Comparison of ENCODE assay signal across 31 mouse cellular contexts in the genomic region with DNA sequence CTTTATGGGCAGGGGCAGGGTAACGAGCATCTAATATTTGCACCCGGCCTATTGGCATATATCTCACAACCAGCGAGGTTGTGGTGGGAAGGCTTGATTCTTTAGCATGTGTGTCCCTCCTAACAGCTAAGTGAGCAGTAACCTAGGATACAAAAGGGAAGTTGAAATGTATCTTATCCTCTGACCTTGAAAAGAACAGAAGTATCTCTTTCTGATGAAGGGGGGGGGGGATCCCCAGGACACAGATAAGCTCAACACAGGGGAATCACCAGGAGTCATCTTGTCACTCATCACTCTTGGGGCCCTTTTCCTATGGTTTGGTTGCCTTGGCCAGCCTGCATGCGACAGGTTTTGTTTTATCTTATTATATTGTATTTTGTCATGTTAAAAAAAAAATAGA.
DNase-seq lines count a peak whose midpoint lies in the region; ATAC-seq and TF ChIP-seq lines count a peak whose summit lies in the region.
"Had no signal": no experiment of that assay in that cellular context is flagged by ENCODE, and none has a peak within 500 bp of the region (broad histone marks: within the 10 kb centered on the region; RNA-seq: fewer than 3 reads in every experiment).

No protein-coding gene starts in this region.

- DNase-seq in retina, embryonic 14.5 days (ENCODE audit: low spot score) = peak; percentile 12
- DNase-seq in retina, postnatal 1 day = no peak
- DNase-seq in CH12.LX (ENCODE audit: extremely low read depth) = peak; percentile 85
- DNase-seq in induced T-regulatory cell, adult 2 months (ENCODE audit: low read depth) = peak; percentile 85
- DNase-seq in natural killer cell, adult 2 months (ENCODE audit: low spot score in 2 of 2) = no peak
- DNase-seq in right cerebral cortex, adult 2 months (ENCODE audit: low spot score in 2 of 2) = no peak
- DNase-seq: adrenal gland, postnatal 14 days; cerebellum, adult 11-12 months; cerebellum, postnatal 10 days; gastrocnemius, postnatal 10 days; heart, postnatal 14 days; kidney, adult 8-10 months; kidney, postnatal 10 days; liver, postnatal 0 days; lung, postnatal 4 days; right cerebral cortex, postnatal 25 days; spleen, adult 18-20 months; thymus, adult 2 months; thymus, postnatal 36 days had no signal

- dilution Hi-C loops in CH12.LX (cut with MboI; ENCODE audit: extremely low pct_ligation_motif_present, extremely low pct_unique_long_range_greater_than_20kb, low sequenced_read_pairs) = no loop called here

- WGBS in kidney, embryonic 15.5 days = 88% methylated on average over 4 of the region's 4 CpGs

- in situ Hi-C loops in CH12.LX (cut with MboI; ENCODE audit: low pct_ligation_motif_present, low pct_unique_long_range_greater_than_20kb, low sequenced_read_pairs) = no loop called here

- H3K79me2 ChIP-seq in CH12.LX (replicated peaks; ENCODE audit: control insufficient read depth, extremely low read depth, insufficient read depth, poor library complexity, severe bottlenecking) = no peaks in the 10 kb centered on the region

- peak overlapping the region in 1 of 3 experiments; percentile 5 for H3K4me3 ChIP-seq in CH12.LX (replicated peaks in 1 of 3; ENCODE audit: low read depth in 2 of 3, low read length in 2 of 3, poor library complexity in 1 of 3)
- no peak overlapping the region for H3K4me3 ChIP-seq in kidney, embryonic 15.5 days (replicated peaks)
- H3K4me3 ChIP-seq: embryonic facial prominence, embryonic 10.5 days; embryonic facial prominence, embryonic 15.5 days; forebrain, embryonic 12.5 days; limb, embryonic 12.5 days; liver, embryonic 12.5 days; midbrain, embryonic 12.5 days; myocyte; neural tube, embryonic 13.5 days had no signal

- ATAC-seq in kidney, embryonic 15.5 days (replicated peaks; ENCODE audit: low FRiP score) = no peak
- ATAC-seq: hindbrain, embryonic 16.5 days; intestine, embryonic 16.5 days had no signal

- no peak overlapping the region for H3K9ac ChIP-seq in CH12.LX (ENCODE audit: insufficient read depth, low read depth)
- H3K9ac ChIP-seq in kidney, embryonic 15.5 days = no peak overlapping the region
- H3K9ac ChIP-seq: embryonic facial prominence, embryonic 15.5 days; forebrain, embryonic 12.5 days; limb, embryonic 12.5 days; liver, embryonic 12.5 days; liver, postnatal 0 days; midbrain, embryonic 12.5 days; neural tube, embryonic 13.5 days had no signal

- peaks cover 5% of the 10 kb centered on the region for H3K9me3 ChIP-seq in CH12.LX (replicated peaks; ENCODE audit: low read length)
- no peaks in the 10 kb centered on the region for H3K9me3 ChIP-seq in kidney, embryonic 15.5 days (replicated peaks)
- H3K9me3 ChIP-seq: embryonic facial prominence, embryonic 10.5 days; embryonic facial prominence, embryonic 15.5 days; forebrain, embryonic 12.5 days; limb, embryonic 12.5 days; liver, embryonic 12.5 days; megakaryocyte, embryonic 14.5 days; midbrain, embryonic 12.5 days; neural tube, embryonic 13.5 days had no signal

- H3K4me2 ChIP-seq in CH12.LX (ENCODE audit: insufficient read depth, low read depth, poor library complexity, severe bottlenecking) = no peak overlapping the region
- no peak overlapping the region for H3K4me2 ChIP-seq in kidney, embryonic 15.5 days
- H3K4me2 ChIP-seq: embryonic facial prominence, embryonic 15.5 days; forebrain, embryonic 12.5 days; limb, embryonic 12.5 days; liver, embryonic 12.5 days; midbrain, embryonic 12.5 days; neural tube, embryonic 13.5 days had no signal

- no peaks in the 10 kb centered on the region for H3K36me3 ChIP-seq in CH12.LX (replicated peaks in 1 of 2; ENCODE audit: control insufficient read depth in 1 of 2, insufficient read depth in 1 of 2, low read length in 1 of 2)
- no peaks in the 10 kb centered on the region for H3K36me3 ChIP-seq in kidney, embryonic 15.5 days
- H3K36me3 ChIP-seq: embryonic facial prominence, embryonic 10.5 days; embryonic facial prominence, embryonic 15.5 days; forebrain, embryonic 12.5 days; limb, embryonic 12.5 days; liver, embryonic 12.5 days; midbrain, embryonic 12.5 days; neural tube, embryonic 13.5 days had no signal

- no peak for TF ChIP-seq POLR2A in CH12.LX (IDR thresholded peaks at IDR 0.05; ENCODE audit: low read depth, low read length)

- no peaks in the 10 kb centered on the region for H3K27me3 ChIP-seq in CH12.LX (replicated peaks)
- no peaks in the 10 kb centered on the region for H3K27me3 ChIP-seq in kidney, embryonic 15.5 days
- H3K27me3 ChIP-seq: embryonic facial prominence, embryonic 15.5 days; forebrain, embryonic 12.5 days; limb, embryonic 12.5 days; liver, embryonic 12.5 days; megakaryocyte, embryonic 14.5 days; midbrain, embryonic 12.5 days; neural tube, embryonic 13.5 days had no signal

- TF ChIP-seq RAD21 in CH12.LX (IDR thresholded peaks at IDR 0.05; ENCODE audit: low read depth, low read length) = peak; percentile 14

- H3K27ac ChIP-seq in CH12.LX (ENCODE audit: insufficient read depth, low read depth) = peak overlapping the region; percentile 32; the same call in 1 of the 2 replicates
- H3K27ac ChIP-seq in kidney, embryonic 15.5 days = no peak overlapping the region
- H3K27ac ChIP-seq: embryonic facial prominence, embryonic 15.5 days; forebrain, embryonic 12.5 days; limb, embryonic 12.5 days; liver, embryonic 12.5 days; midbrain, embryonic 12.5 days; neural tube, embryonic 13.5 days had no signal

- TF ChIP-seq EP300 in CH12.LX (IDR thresholded peaks at IDR 0.05; ENCODE audit: low read length) = peak; percentile 87

- TF ChIP-seq CTCF in CH12.LX (conservative IDR thresholded peaks at IDR 0.05 in 1 of 2, IDR thresholded peaks at IDR 0.05 in 1 of 2; ENCODE audit: low read depth in 2 of 2, low read length in 2 of 2) = no peak

- H3K4me1 ChIP-seq in CH12.LX (ENCODE audit: control insufficient read depth in 1 of 2, insufficient read depth in 2 of 2) = peaks cover 12 to 34% of the 10 kb centered on the region in 2 experiments
- H3K4me1 ChIP-seq in kidney, embryonic 15.5 days = peaks cover 6% of the 10 kb centered on the region

TF ChIP-seq in CH12.LX, 34 proteins besides CTCF, POLR2A, EP300 and RAD21:
- peak; percentile 69 for TF ChIP-seq CHD2 (IDR thresholded peaks at IDR 0.05; ENCODE audit: low read length)
- peak; percentile 86 for TF ChIP-seq ETS1 (conservative IDR thresholded peaks at IDR 0.05; ENCODE audit: low read depth, low read length)
- TF ChIP-seq MEF2A (IDR thresholded peaks at IDR 0.05; ENCODE audit: borderline replicate concordance, low read depth, low read length) = peak; percentile 87
- TF ChIP-seq JUN (IDR thresholded peaks at IDR 0.05; ENCODE audit: insufficient read depth, low read depth, low read length) = no peak
- 0 out of 2 replicates have a peak, but pooled peaks have one; percentile 26 for TF ChIP-seq NELFE (IDR thresholded peaks at IDR 0.05; ENCODE audit: low read depth, low read length)
- no peak for TF ChIP-seq ZC3H11A (IDR thresholded peaks at IDR 0.05; ENCODE audit: low read depth, low read length)
- TF ChIP-seq MAZ (IDR thresholded peaks at IDR 0.05; ENCODE audit: low read depth, low read length) = peak; percentile 91
- peak; percentile 80 for TF ChIP-seq IRF4 (IDR thresholded peaks at IDR 0.05; ENCODE audit: low read depth, low read length)
- no peak for TF ChIP-seq UBTF (IDR thresholded peaks at IDR 0.05; ENCODE audit: low read depth, low read length)
- TF ChIP-seq MYC (IDR thresholded peaks at IDR 0.05; ENCODE audit: low read depth, low read length) = no peak
- peak; percentile 62; the same call in 1 of the 2 replicates for TF ChIP-seq TCF12 (IDR thresholded peaks at IDR 0.05; ENCODE audit: low read depth, low read length)
- peak; percentile 86 for TF ChIP-seq BHLHE40 (IDR thresholded peaks at IDR 0.05; ENCODE audit: low read depth, low read length)
- TF ChIP-seq MAX (IDR thresholded peaks at IDR 0.05; ENCODE audit: low read length) = 0 out of 2 replicates have a peak, but pooled peaks have one; percentile 8
- TF ChIP-seq ZNF384 (IDR thresholded peaks at IDR 0.05; ENCODE audit: low read depth, low read length) = no peak
- no peak for TF ChIP-seq PAX5 (IDR thresholded peaks at IDR 0.05; ENCODE audit: low read length)
- TF ChIP-seq MAFK (IDR thresholded peaks at IDR 0.05; ENCODE audit: insufficient replicate concordance, low read length) = 0 out of 2 replicates have a peak, but pooled peaks have one; percentile 22

Comparison
In these comparisons a context has a peak if more than half of its experiments do, and no peak if none do; other contexts are left out.
1. DNase-seq: peak in retina, embryonic 14.5 days (single experiment), CH12.LX (single experiment) and induced T-regulatory cell, adult 2 months (single experiment); none in retina, postnatal 1 day (single experiment), natural killer cell, adult 2 months (0 of 2) and right cerebral cortex, adult 2 months (0 of 2).